Mouse (Mus musculus): ENCODE data around the gene Myo15b. TPM values are rescaled to one million over a fixed set of nuclear protein-coding genes. Genes with fewer than 3 reads are reported as not detected.

The Myo15b gene
- polyA plus RNA-seq, 1 experiment from 2014 or later, result 0.45 TPM

DNA sequence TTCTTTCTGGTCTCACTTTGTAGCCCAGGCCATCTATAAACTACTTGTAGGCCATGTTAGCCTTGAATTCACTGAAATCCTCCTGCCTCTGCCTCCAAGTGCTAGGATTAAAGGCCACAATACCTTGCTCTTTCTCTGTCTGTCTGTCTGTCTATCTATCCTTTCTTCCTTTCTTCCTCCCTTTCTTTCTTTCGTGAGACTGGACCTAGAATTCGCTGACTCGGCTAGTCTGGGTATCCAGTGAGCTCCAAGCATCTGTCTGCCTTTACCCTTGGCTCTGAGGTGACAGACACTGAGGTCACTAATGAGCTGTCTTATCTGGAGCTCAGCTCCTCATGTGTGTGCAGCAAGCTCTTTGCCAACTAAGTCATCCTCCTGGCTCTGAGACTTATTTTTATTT, 17.7 kb downstream of the Myo15b start:
- 78% methylated on average over 3 of the region's 3 CpGs for WGBS (ENCODE audit: insufficient replicate concordance)
- no peak overlapping the region for H3K9ac ChIP-seq
- no peak overlapping the region for H3K4me3 ChIP-seq (replicated peaks)
- ATAC-seq (ENCODE audit: insufficient read depth), result no peak
- no peak overlapping the region for H3K4me2 ChIP-seq
- no peak overlapping the region for H3K27ac ChIP-seq (replicated peaks)
- H3K27me3 ChIP-seq, result no peaks in the 10 kb centered on the region
- no peaks in the 10 kb centered on the region for H3K36me3 ChIP-seq (replicated peaks)
- H3K9me3 ChIP-seq (replicated peaks), result no peaks in the 10 kb centered on the region
- peaks cover 22% of the 10 kb centered on the region for H3K4me1 ChIP-seq (replicated peaks)

DNA sequence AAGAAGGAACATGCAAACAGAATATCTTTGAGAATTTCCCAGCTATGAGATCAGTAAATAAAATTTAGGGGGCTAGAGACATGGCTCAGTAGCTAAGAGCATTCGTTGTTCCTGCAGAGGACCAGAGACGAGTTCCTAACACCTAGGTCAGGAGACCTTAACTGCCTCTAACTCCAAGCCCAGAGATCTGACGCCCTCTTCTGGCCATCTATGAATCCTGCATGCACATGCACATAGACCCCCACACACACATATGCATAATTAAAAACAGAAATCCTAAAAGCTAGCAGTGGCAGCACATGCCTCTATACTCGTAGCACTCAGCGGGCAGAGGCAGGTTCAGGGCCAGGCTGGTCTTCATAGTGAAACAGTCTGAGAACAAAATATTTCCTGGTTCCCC, 18.2 kb downstream of the Myo15b start:
- H3K9ac ChIP-seq, result no peak overlapping the region
- no peaks in the 10 kb centered on the region for H3K9me3 ChIP-seq (replicated peaks)
- H3K36me3 ChIP-seq (replicated peaks), result no peaks in the 10 kb centered on the region
- no peak overlapping the region for H3K4me2 ChIP-seq
- H3K4me1 ChIP-seq (replicated peaks), result peaks cover 22% of the 10 kb centered on the region
- ATAC-seq (ENCODE audit: insufficient read depth), result no peak
- no peak overlapping the region for H3K4me3 ChIP-seq (replicated peaks)
- no peaks in the 10 kb centered on the region for H3K27me3 ChIP-seq
- no peak overlapping the region for H3K27ac ChIP-seq (replicated peaks)
- WGBS (ENCODE audit: insufficient replicate concordance), result 67% methylated on average over 5 of the region's 5 CpGs

DNA sequence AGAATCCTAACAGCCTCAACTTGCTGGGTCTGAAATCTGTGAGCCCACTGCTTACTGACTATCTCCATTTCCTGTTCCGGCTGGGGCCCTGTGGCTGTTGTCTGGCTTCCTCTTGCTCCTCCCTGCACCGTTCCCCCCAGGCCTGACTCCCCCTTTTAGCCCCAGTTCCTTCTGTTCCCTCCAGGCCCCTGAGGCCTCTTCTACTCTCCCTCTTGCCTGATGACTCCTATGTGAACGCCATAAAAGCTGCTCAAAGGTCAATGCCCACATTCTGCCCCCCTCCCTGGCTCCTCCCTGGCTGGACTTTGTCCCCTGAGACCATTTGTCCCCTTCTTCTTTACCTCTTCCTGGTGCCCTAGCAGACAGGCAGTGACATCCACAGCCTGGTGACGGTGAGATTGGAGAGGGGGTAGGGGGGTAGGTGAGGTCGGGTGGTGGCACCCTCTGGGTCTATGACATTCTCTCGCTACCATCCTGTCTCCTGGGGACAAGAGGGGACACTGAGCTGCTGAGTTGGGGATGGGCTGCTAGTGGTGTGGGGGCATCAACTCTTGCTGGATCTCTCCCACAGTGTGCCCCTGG, 19.1 kb downstream of the Myo15b start:
- ATAC-seq (ENCODE audit: insufficient read depth), result no peak
- H3K27ac ChIP-seq (replicated peaks), result no peak overlapping the region

DNA sequence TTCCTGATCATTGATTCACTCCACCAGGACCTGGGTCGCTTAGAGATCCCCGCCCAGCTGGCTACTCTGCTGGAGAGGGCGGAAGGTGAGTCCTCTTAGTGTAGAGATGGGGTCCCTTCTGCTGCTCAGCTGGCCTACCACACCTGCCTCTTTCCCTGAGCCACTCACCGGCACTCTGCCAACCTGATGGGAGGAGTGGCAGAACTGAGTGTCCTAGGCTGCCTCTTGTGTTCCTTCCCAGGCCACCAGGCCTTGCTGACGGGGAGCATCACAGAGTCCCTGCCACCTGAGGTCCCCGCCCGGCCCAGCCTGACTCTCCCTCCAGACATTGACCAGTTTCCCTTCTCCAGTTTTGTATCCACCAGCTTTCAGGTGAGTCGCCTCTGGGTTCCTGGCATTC, 19.9 kb downstream of the Myo15b start:
- H3K4me2 ChIP-seq, result no peak overlapping the region

More for the DNA sequence above, 19.1 kb downstream of the Myo15b start:
- peaks cover 5% of the 10 kb centered on the region; the same call in 1 of the 2 replicates for H3K27me3 ChIP-seq
- H3K4me2 ChIP-seq, result no peak overlapping the region
- no peaks in the 10 kb centered on the region for H3K36me3 ChIP-seq (replicated peaks)
- H3K4me3 ChIP-seq (replicated peaks), result no peak overlapping the region
- 27% methylated on average over 6 of the region's 6 CpGs for WGBS (ENCODE audit: insufficient replicate concordance)
- H3K4me1 ChIP-seq (replicated peaks), result peaks cover 16% of the 10 kb centered on the region
- H3K9ac ChIP-seq, result no peak overlapping the region
- no peaks in the 10 kb centered on the region for H3K9me3 ChIP-seq (replicated peaks)

DNA sequence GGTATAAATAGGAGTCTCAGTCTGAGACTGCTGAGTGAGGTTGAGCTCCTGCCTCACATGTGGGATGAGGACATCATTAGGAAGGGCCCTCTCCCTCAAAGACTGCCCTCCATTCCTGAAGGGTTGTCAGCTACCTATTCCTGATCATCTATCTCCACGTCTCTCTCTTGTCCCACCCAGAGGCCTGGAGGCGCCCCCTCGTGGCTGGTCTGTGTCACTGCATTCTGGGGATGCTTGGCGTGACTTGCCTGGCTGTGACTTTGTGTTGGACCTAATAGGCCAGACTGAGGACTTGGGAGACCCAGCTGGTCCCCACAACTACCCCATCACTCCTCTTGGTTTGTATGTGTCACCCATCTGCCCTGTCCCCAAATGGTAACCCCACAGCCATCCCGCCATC, 22.8 kb downstream of the Myo15b start:
- Histone ChIP-seq H3K36me3 (replicated peaks) (no peaks in the 10 kb centered on the region), H3K27ac (replicated peaks) (no peak overlapping the region), H3K9ac (no peak overlapping the region), H3K4me3 (replicated peaks) (no peak overlapping the region), H3K4me1 (replicated peaks) (peaks cover 12% of the 10 kb centered on the region), H3K9me3 (replicated peaks) (no peaks in the 10 kb centered on the region), H3K4me2 (no peak overlapping the region), H3K27me3 (peaks cover 25% of the 10 kb centered on the region)
- WGBS (ENCODE audit: insufficient replicate concordance), result 22% methylated on average over 5 of the region's 5 CpGs
- no peak for ATAC-seq (ENCODE audit: insufficient read depth)

More for the DNA sequence above, 19.9 kb downstream of the Myo15b start:
- Histone ChIP-seq H3K9ac (no peak overlapping the region), H3K27me3 (peaks cover 11% of the 10 kb centered on the region), H3K9me3 (replicated peaks) (no peaks in the 10 kb centered on the region), H3K36me3 (replicated peaks) (no peaks in the 10 kb centered on the region), H3K27ac (replicated peaks) (no peak overlapping the region), H3K4me1 (replicated peaks) (peaks cover 12% of the 10 kb centered on the region), H3K4me3 (replicated peaks) (no peak overlapping the region)
- no peak for ATAC-seq (ENCODE audit: insufficient read depth)
- WGBS (ENCODE audit: insufficient replicate concordance), result 72% methylated on average over 8 of the region's 8 CpGs

DNA sequence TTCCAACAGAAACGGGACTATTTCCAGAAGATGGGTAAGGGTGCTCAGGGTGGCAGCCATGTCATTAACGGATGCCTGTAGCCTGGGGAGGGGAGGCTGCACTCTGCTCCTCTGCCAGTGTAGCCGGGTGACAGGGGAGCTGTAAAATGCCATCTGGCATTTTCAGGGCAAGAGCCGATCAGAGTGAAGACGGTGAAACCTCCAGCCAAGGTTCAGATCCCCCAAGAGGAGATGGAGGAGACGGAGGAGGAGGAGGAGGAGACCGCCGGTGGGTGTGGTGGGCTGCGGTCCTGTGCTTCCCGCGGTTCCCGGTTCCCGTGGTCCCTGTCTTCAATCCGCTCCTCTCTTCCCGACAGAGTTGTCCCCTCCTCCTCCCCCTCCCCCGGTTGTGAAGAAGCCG, 25.0 kb downstream of the Myo15b start:
- no peak for ATAC-seq (ENCODE audit: insufficient read depth)
- WGBS (ENCODE audit: insufficient replicate concordance), result 36% methylated on average over 17 of the region's 17 CpGs
- H3K27ac ChIP-seq (replicated peaks), result no peak overlapping the region
- no peaks in the 10 kb centered on the region for H3K9me3 ChIP-seq (replicated peaks)
- peaks cover 25% of the 10 kb centered on the region for H3K27me3 ChIP-seq
- H3K4me1 ChIP-seq (replicated peaks), result no peaks in the 10 kb centered on the region
- no peak overlapping the region for H3K4me3 ChIP-seq (replicated peaks)
- H3K36me3 ChIP-seq (replicated peaks), result no peaks in the 10 kb centered on the region
- H3K9ac ChIP-seq, result no peak overlapping the region
- H3K4me2 ChIP-seq, result no peak overlapping the region

DNA sequence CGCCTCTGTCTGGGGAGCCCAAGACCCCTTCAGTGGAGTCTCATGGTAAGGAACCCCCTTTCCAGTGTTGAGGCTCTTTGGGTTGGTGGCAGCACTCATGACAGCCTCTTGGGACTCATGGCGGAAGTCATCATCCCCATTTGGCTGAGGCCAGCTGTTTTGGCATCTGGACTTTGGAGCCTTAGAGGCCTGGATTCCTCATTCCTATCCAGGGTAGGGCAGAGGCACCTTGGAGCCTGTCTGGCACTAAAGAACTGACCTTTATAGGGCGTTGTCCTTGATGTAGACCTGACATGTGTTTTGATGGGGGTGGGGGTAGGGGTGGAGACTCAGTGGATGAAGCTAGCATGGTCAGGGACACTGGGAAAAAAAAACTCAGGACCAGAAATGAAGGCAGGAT, 26.2 kb downstream of the Myo15b start:
- peaks cover 25% of the 10 kb centered on the region for H3K27me3 ChIP-seq
- no peaks in the 10 kb centered on the region for H3K4me1 ChIP-seq (replicated peaks)
- H3K9me3 ChIP-seq (replicated peaks), result no peaks in the 10 kb centered on the region
- no peak overlapping the region for H3K4me2 ChIP-seq
- WGBS (ENCODE audit: insufficient replicate concordance), result 75% methylated on average over 3 of the region's 3 CpGs
- H3K4me3 ChIP-seq (replicated peaks), result no peak overlapping the region
- no peak for ATAC-seq (ENCODE audit: insufficient read depth)
- H3K27ac ChIP-seq (replicated peaks), result no peak overlapping the region
- no peaks in the 10 kb centered on the region for H3K36me3 ChIP-seq (replicated peaks)
- H3K9ac ChIP-seq, result no peak overlapping the region

DNA sequence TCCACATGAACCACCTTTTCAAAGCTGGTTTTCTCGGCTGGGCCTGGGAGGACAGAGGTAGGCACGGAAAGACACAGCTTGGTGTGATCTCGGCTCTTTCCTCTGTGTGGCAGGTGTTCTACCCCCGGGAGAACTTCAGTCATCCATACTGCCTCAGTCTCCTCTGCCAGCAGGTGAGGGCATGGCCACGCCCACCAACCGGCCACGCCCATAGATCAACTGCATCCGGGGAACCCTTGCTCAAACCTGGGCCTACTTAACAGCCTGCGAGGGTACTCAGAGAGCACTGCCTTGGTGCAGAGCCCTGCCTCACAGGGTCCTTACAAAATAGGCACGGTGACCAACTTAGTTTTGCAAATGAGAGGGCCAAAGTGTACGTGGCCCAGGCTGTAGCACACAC, 27.1 kb downstream of the Myo15b start:
- Histone ChIP-seq H3K9me3 (replicated peaks) (no peaks in the 10 kb centered on the region), H3K4me2 (no peak overlapping the region), H3K4me1 (replicated peaks) (no peaks in the 10 kb centered on the region), H3K9ac (no peak overlapping the region), H3K27ac (replicated peaks) (no peak overlapping the region), H3K36me3 (replicated peaks) (no peaks in the 10 kb centered on the region), H3K4me3 (replicated peaks) (no peak overlapping the region), H3K27me3 (peaks cover 25% of the 10 kb centered on the region)
- ATAC-seq (ENCODE audit: insufficient read depth), result no peak
- WGBS (ENCODE audit: insufficient replicate concordance), result 55% methylated on average over 11 of the region's 11 CpGs

DNA sequence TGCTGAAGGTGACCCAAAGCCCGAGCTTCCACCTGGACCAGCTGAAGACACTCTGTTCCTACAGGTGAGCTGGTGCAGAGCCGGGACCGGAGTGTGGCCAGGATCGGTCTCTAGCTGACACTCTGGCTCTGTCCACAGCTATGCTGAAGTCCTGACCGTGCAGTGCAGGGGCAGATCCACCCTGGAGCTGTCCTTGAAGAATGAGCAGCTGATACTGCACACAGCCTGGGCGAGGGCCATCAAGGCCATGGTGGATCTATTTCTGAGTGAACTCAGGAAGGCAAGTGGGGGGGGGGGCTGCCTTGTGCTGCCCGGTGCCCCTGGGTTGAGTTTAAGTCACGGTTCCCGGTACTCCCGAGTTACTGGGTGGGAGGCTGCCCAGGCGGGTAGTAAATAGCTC, 28.2 kb downstream of the Myo15b start:
- no peaks in the 10 kb centered on the region for H3K4me1 ChIP-seq (replicated peaks)
- no peak for ATAC-seq (ENCODE audit: insufficient read depth)
- no peak overlapping the region for H3K27ac ChIP-seq (replicated peaks)
- WGBS (ENCODE audit: insufficient replicate concordance), result 76% methylated on average over 11 of the region's 11 CpGs
- no peak overlapping the region for H3K4me3 ChIP-seq (replicated peaks)
- H3K27me3 ChIP-seq, result peaks cover 25% of the 10 kb centered on the region
- H3K36me3 ChIP-seq (replicated peaks), result no peaks in the 10 kb centered on the region
- H3K4me2 ChIP-seq, result no peak overlapping the region
- H3K9ac ChIP-seq, result no peak overlapping the region
- H3K9me3 ChIP-seq (replicated peaks), result no peaks in the 10 kb centered on the region

DNA sequence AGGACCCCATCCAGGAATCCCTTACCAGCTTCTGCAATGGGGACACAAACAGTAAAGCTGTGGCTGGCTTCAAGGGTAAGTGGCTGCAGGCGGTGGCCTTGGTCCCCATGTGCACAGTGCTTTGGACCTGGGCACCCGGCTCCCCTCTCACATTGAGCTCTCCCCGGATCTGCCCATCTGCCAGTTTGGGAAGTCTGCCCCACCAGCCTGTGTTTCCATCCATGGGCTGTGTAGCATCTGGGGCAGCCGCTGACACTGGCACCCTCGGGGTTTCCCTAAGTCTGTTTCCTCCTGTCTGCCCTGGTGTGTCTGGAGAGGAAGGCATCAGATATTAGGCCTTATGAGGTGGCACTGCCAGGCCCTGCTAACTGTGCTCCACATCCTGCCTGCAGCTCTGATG, 29.8 kb downstream of the Myo15b start:
- 72% methylated on average over 5 of the region's 5 CpGs for WGBS (ENCODE audit: insufficient replicate concordance)
- H3K9me3 ChIP-seq (replicated peaks), result no peaks in the 10 kb centered on the region
- no peak overlapping the region for H3K4me3 ChIP-seq (replicated peaks)
- H3K36me3 ChIP-seq (replicated peaks), result 0 out of 2 replicates have a peak, but pooled peaks cover under 1% of the 10 kb centered on the region
- no peak overlapping the region for H3K27ac ChIP-seq (replicated peaks)
- ATAC-seq (ENCODE audit: insufficient read depth), result no peak
- peaks cover 14% of the 10 kb centered on the region for H3K27me3 ChIP-seq
- H3K9ac ChIP-seq, result no peak overlapping the region
- H3K4me1 ChIP-seq (replicated peaks), result peaks cover 6% of the 10 kb centered on the region
- no peak overlapping the region for H3K4me2 ChIP-seq

DNA sequence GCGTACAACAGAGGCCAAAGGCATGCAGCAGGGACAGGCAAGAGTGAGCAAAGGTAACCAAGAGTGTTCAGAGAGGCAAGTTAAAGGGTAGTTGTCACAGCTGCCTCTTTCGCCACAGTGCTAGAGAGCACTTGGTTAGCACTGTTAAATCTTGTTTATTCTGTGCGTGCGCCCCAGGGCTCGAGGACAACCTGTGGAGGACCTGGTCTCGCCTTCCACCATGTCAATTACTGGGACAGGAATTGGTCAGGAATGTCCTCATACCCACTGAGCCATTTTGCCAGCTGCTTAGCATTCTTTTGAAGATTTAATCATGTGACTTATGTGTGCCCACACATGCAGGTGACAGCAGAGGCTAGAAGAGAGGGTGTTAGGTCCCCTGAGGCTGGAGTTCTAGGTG, 31.0 kb downstream of the Myo15b start:
- Histone ChIP-seq H3K9ac (no peak overlapping the region), H3K9me3 (replicated peaks) (no peaks in the 10 kb centered on the region), H3K4me3 (replicated peaks) (no peak overlapping the region), H3K27me3 (peaks cover 3% of the 10 kb centered on the region), H3K4me1 (replicated peaks) (peaks cover 6% of the 10 kb centered on the region), H3K4me2 (no peak overlapping the region), H3K27ac (replicated peaks) (no peak overlapping the region), H3K36me3 (replicated peaks) (0 out of 2 replicates have a peak, but pooled peaks cover 8% of the 10 kb centered on the region)
- 72% methylated on average over 6 of the region's 6 CpGs for WGBS (ENCODE audit: insufficient replicate concordance)
- ATAC-seq (ENCODE audit: insufficient read depth), result no peak

DNA sequence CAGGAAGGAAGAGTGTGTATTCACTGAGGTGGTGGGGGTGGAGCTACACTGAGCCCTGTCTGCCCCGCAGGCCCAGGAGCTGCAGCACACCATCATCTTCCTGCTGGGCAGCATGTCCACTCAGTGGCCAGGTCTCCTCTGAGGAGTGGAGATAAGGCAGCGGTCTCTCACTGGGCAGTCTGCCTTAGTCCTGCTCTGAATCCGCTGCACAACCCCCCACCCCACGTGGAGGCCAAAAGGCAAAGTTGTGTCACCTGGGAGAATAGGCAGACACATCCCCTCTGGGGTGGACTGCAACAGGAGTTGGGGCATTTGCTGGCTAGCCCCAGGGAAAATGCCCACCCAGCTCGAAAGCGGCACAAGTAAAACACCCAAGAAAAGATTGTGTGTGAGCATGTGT, 34.0 kb downstream of the Myo15b start:
- Histone ChIP-seq H3K36me3 (replicated peaks) (peaks cover 26% of the 10 kb centered on the region), H3K4me2 (no peak overlapping the region), H3K4me1 (replicated peaks) (peaks cover 6% of the 10 kb centered on the region), H3K4me3 (replicated peaks) (no peak overlapping the region), H3K9me3 (replicated peaks) (no peaks in the 10 kb centered on the region), H3K27ac (replicated peaks) (no peak overlapping the region), H3K27me3 (no peaks in the 10 kb centered on the region), H3K9ac (no peak overlapping the region)
- 68% methylated on average over 6 of the region's 6 CpGs for WGBS (ENCODE audit: insufficient replicate concordance)
- no peak for ATAC-seq (ENCODE audit: insufficient read depth)
